Mouse (Mus musculus) liver, adult 2 months (tissue): ENCODE results near the gene Prpf8. TPM values are rescaled to one million over a fixed set of nuclear protein-coding genes. Genes with fewer than 3 reads are reported as not detected.

Source experiments
- DNase-seq: peaks from one replicate; pipeline ENCODE4 v3.0.0-alpha.2; 2011; ENCODE audit warnings: low read depth, low spot score; ENCODE audit errors: extremely low read depth
- H3K27ac ChIP-seq: fragments of 200-500 bp; replicated peaks from 2 replicates; pipeline ENCODE4 v1.5.1; 2012; ENCODE audit warnings: low read depth, mild to moderate bottlenecking, control low read depth, inconsistent platforms, low read length; ENCODE audit not compliant: insufficient read depth
- H3K27me3 ChIP-seq: fragments of 200-500 bp; 2 replicates; pipeline ENCODE4 v1.6.1; 2012; ENCODE audit warnings: mild to moderate bottlenecking, moderate library complexity, low read length, inconsistent platforms; ENCODE audit not compliant: control insufficient read depth, insufficient read depth
- H3K36me3 ChIP-seq: fragments of 200-500 bp; 2 replicates; pipeline ENCODE4 v1.6.1; 2012; ENCODE audit warnings: low read length, inconsistent platforms; ENCODE audit not compliant: control insufficient read depth, insufficient read depth
- H3K4me1 ChIP-seq: fragments of 200-500 bp; 2 replicates; pipeline ENCODE4 v1.6.1; 2011; ENCODE audit warnings: low read length; ENCODE audit not compliant: control insufficient read depth, insufficient read depth
- H3K4me3 ChIP-seq: fragments of 200-500 bp; 2 replicates; pipeline ENCODE4 v1.5.1; 2011; ENCODE audit warnings: low read depth, mild to moderate bottlenecking, control low read depth, low read length, moderate library complexity; ENCODE audit not compliant: insufficient read depth
- H3K79me2 ChIP-seq: fragments of 200-500 bp; 2 replicates; pipeline ENCODE4 v1.6.1; 2012; ENCODE audit warnings: inconsistent platforms, mild to moderate bottlenecking, low read length, moderate library complexity; ENCODE audit not compliant: control insufficient read depth, insufficient read depth
- H3K9ac ChIP-seq: fragments of 200-500 bp; 2 replicates; pipeline ENCODE4 v1.6.1; 2012; ENCODE audit warnings: low read depth, mild to moderate bottlenecking, control low read depth, inconsistent platforms, low read length
- CTCF ChIP-seq: fragments of 200-500 bp; IDR thresholded peaks from 2 replicates; pipeline ENCODE4 v1.5.1; 2011; ENCODE audit warnings: low read depth, low read length, control low read depth
- POLR2A ChIP-seq: fragments of 200-500 bp; IDR thresholded peaks from 2 replicates; pipeline ENCODE4 v1.6.1; 2011; ENCODE audit warnings: low read length, control low read depth; ENCODE audit not compliant: insufficient read depth; ENCODE audit errors: extremely low read depth
- WGBS: fragments of 180-500 bp; shearing (Covaris S2); methylation state at CpG from one replicate; pipeline ENCODE4 v1.1.7; 2018; 5-methylcytosine and 5-hydroxymethylcytosine counted together
- polyA plus RNA-seq: library from polyadenylated mRNA; depleted of rRNA; stranded (reverse); fragments of >200 nt; gene quantifications from 2 replicates; pipeline ENCODE4 v1.2.3, GENCODE M21; 2012; rRNA removed
- total RNA-seq: library from RNA; depleted of rRNA; stranded (reverse); fragments of >200 nt; gene quantifications from 2 replicates; pipeline ENCODE4 v1.2.3, GENCODE M21; 2014; rRNA removed

Gene Prpf8
- total RNA-seq (72.8 and 102 TPM in 2 replicates), polyA plus RNA-seq (59.4 and 63.3 TPM in 2 replicates)

- TF ChIP-seq CTCF, result no peak
- peak; percentile 61; the same call in 1 of the 2 replicates for TF ChIP-seq POLR2A
- under 1% methylated on average over 52 of the region's 52 CpGs for WGBS
- no peaks in the 10 kb centered on the region for H3K27me3 ChIP-seq
- peaks cover 11% of the 10 kb centered on the region; the same call in 1 of the 2 replicates for H3K79me2 ChIP-seq
- peak within 1 kb of the TSS; percentile 78 for H3K27ac ChIP-seq
- peak within 1 kb of the TSS; percentile 85 for H3K4me3 ChIP-seq
- peak within 1 kb of the TSS; percentile 88 for H3K9ac ChIP-seq
- peak; percentile 95 for DNase-seq
- peaks cover 6% of the 10 kb centered on the region for H3K4me1 ChIP-seq
- peaks cover 25% of the 10 kb centered on the region for H3K36me3 ChIP-seq
Measured at GRCm38 (mm10) chr11:75486601-75487285, at the start of gene Prpf8. Gene Prpf8, plus strand, starts transcription at chr11:75486816.

DNA sequence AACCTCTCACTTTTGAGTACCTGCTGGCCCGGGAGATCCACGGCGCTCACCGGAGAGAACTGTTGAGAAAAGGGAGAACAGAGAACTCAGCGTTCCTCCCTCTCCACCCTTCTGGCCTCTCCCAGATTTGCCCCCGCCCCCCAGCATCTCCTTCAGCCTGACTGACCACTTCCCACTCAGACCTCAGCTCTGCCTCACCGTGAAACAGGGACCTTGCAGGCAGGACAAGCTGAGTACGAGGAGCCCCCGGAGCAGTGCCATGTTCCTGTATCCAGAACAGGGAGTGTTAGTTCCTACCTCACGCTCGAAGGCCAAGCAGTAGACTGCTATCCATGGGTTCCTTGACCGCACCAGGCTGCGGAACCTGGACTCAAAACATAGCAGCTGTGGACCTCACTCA is 48.4 kb upstream of the Prpf8 start:
- Histone ChIP-seq H3K36me3 (peaks cover 35% of the 10 kb centered on the region), H3K79me2 (peaks cover 6% of the 10 kb centered on the region; the same call in 1 of the 2 replicates), H3K9ac (peak overlapping the region; percentile 87), H3K4me3 (peak overlapping the region; percentile 67), H3K27ac (peak overlapping the region; percentile 99), H3K4me1 (peaks cover 39% of the 10 kb centered on the region), H3K27me3 (no peaks in the 10 kb centered on the region)
- 22% methylated on average over 13 of the region's 13 CpGs for WGBS
- TF ChIP-seq CTCF (no peak), POLR2A (no peak)
- DNase-seq, result no peak

DNA sequence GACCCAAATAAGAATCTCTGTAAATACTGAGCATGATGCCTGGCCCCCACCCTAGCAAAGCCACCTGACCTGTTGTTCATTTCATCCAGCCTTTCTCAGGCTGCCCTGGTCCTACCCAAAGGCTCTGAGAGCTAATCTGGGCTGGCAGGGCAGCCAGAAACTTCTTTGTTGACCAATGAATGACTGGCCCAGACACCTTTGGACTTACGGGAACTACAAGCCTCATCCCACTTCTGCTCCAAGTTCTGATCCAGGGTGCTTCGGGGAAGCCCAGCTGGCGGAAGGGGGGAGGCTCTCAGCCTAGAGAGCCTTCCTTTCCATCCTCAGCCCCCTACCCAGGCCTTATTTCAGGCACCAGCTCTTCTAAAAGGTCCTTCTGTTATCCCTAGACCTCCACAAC is 47.8 kb upstream of the Prpf8 start:
- H3K4me3 ChIP-seq, result peak overlapping the region; percentile 67
- 26% methylated on average over 3 of the region's 3 CpGs for WGBS
- H3K4me1 ChIP-seq, result peaks cover 44% of the 10 kb centered on the region
- no peaks in the 10 kb centered on the region for H3K27me3 ChIP-seq
- H3K36me3 ChIP-seq, result peaks cover 32% of the 10 kb centered on the region
- peak overlapping the region; percentile 99 for H3K27ac ChIP-seq
- TF ChIP-seq POLR2A (peak; percentile 64), CTCF (no peak)
- DNase-seq, result peak; percentile 95
- H3K79me2 ChIP-seq, result peaks cover 6% of the 10 kb centered on the region; the same call in 1 of the 2 replicates
- peak overlapping the region; percentile 87 for H3K9ac ChIP-seq

DNA sequence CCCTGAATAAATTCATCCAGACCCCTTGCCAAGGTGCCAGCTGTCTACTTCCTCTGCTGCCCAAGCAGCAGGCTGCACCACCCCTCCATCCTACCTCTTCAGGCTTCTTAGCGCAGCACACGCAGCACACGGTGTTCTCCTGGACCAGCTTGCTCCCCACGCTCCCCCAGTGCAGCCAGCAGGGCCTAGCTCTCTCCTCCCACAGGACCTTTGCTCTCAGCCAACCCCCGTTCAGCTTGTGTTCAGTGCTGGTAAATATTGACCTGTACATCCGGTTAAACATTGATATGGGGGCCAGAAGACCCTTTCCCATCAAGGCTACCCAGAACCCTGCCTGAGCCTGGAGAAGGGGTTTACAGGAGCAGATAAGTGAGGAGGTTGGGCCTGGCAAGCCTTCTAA is 47.3 kb upstream of the Prpf8 start, which contains the start of gene Serpinf2:
Gene Serpinf2, minus strand, starts transcription at position 229 of the 400 bp plus-strand sequence.
- peak; percentile 94 for DNase-seq
- Histone ChIP-seq H3K9ac (peak within 1 kb of the TSS; percentile 87), H3K4me1 (peaks cover 48% of the 10 kb centered on the region), H3K36me3 (peaks cover 28% of the 10 kb centered on the region), H3K27me3 (no peaks in the 10 kb centered on the region), H3K4me3 (peak within 1 kb of the TSS; percentile 67), H3K27ac (peak within 1 kb of the TSS; percentile 99), H3K79me2 (peaks cover 6% of the 10 kb centered on the region; the same call in 1 of the 2 replicates)
- TF ChIP-seq POLR2A (peak; percentile 96), CTCF (peak; percentile 14; the same call in 1 of the 2 replicates)
- 17% methylated on average over 6 of the region's 6 CpGs for WGBS

DNA sequence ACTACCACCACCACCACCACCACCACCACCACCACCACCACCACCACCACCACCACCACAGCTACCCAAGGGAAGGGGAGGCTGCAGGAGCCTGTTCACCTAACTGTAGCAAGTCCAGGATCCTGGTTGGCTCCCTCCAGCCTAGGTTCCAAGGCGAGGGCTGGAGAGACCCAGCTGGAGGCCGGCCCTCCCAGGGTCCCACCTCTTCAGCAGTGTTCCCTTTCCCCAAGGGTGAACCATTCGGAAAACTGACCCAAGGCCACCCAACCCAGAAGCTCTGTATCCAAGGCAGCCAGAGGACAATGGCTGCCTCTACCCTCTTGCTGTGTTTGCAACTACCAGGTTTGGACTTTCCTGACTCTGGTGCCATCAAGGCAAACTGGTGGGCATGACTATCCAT is 46.7 kb upstream of the Prpf8 start:
- Histone ChIP-seq H3K4me1 (peaks cover 53% of the 10 kb centered on the region), H3K79me2 (peaks cover 6% of the 10 kb centered on the region; the same call in 1 of the 2 replicates), H3K36me3 (peaks cover 22% of the 10 kb centered on the region), H3K27ac (peak overlapping the region; percentile 84), H3K9ac (0 out of 2 replicates have a peak overlapping the region, but pooled peaks have one; percentile 5), H3K27me3 (no peaks in the 10 kb centered on the region), H3K4me3 (no peak overlapping the region)
- TF ChIP-seq POLR2A (no peak), CTCF (no peak)
- DNase-seq, result no peak
- 49% methylated on average over 3 of the region's 3 CpGs for WGBS
